Mouse (Mus musculus) thymus, postnatal 25 days (tissue): ENCODE results near the gene Ext2.

Experiments used
- DNase-seq: peaks from one replicate; pipeline ENCODE4 v3.0.0; 2022

Ext2 gene

DNA sequence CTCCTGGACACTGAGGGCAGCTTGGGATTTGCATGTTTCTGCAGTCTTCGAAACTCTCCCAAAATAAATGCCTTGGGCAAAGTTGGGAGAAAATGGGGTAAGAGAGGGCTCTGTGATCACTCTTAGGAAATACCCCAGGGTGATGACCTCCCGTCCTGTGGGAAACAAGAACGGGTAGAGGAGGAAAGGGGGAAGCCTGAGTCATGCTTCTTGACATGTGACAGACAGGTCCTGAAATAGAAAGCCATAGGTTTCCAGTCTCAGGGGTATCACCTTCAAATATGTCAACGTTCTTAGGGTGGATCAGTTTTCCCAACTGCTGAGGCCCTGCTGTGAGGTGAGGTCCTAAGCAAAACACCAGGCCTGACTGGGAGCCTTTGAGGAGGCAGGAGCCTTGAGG, 46.9 kb downstream of the Ext2 start:
- no peak for DNase-seq

DNA sequence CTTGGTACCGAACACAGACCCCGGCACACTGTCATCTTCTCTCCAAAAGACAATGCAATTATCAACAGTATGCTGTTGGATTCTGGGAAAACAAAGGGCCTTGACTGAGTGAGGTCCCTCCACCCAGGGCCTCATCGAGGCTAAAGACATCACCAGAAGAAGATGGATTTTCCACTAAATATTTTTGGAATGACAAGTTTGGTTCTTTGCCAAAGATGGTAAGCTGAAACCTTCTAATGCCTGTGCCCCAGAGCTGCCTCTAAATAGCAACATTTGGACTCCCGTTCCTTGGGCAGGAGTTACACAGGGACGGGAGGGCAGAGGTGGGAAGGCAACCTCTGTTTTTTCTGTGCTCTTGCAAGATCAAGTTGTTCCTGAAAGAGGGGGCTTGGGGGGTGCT, 47.4 kb downstream of the Ext2 start:
- no peak for DNase-seq

DNA sequence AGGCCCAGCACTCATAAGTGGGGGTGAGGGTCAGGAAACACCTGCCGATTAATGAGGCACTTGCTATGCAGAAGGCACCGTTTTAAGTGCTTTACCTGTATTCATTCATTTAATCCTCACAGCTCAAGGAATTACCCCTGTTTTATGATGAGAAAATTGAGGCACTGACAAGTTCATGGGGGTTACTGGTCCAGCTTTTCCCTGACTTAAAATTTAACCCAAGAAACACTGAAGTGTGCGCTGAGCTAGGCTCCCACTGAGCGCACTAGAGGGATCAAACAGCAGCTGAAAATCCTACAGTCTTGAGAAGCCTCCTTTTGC, 49.6 kb downstream of the Ext2 start:
- DNase-seq: no peak

DNA sequence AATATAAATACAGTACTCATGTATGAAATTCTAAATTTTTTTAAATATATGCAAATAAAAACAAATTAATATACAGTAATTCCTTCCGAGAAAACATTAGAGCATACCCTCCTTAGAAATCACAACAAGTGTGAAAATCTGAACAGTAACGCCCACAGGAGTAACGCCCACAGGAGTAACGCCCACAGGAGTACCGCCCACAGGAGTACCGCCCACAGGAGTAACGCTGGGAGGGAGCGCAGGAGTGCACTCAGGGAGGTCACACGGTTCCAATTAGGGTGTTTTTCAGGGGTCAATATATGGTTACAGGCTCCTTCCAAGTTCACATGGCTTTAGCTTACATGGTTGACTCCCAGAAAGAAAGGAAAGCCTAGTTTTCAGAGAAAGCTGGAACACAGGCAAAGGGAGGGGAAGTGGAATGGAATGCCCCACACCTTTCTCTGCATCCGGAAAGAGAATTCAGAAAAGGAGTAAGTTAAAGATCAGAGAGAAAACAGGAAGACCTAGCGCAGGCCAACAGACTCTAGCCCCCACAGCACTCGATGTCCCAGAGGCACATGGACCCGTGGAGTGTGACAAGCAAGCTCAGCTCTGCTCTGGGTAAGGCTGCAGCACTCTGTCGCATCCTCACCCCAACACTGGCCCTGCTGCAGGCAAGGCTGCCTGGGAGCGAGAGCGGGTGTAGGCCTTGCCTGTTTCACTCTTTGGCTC, 50.2 kb downstream of the Ext2 start:
- DNase-seq: no peak

GRCm38 (mm10) chr2:93770895-93771294, 51.5 kb downstream of the Ext2 start:
- no peak for DNase-seq

DNA sequence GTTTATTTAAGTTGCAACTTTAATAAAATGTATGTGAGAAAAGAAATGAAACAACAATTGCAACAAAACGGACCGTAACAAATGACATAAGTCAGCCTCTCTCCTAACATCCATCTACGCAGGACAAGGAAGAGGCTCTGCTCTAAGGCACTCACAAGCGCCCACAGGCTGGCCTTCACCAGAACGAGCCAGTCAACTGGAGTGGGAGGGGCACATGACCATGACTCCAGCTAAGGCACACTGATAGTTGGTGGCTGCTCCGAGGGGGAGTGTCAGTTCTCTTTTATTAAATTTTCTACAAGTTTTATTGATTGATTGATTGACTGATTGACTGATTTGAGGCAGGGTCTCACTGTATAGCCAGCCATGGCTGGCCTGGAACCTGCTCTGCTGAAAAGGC, 52.5 kb downstream of the Ext2 start:
- DNase-seq: no peak

DNA sequence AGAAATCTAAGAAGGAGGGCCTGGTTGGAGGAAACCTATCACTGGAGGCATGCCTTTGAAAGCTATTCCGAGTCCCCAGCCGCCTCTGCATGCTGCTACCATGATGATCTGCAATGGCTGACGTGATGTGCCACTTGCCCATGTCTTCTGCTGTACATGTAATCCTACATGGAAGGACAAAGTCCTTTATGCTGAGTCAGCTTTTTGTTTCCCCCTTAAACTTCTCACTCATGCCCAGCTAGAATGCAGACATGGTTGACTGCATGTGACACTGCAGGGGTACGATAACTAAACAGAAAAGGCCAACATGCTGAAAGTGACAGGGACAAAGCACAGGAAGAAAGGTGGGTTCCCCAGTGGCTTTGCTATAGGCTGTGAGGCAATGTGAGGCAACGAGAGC, 56.6 kb downstream of the Ext2 start:
- no peak for DNase-seq

GRCm38 (mm10) chr2:93764211-93764610, 58.2 kb downstream of the Ext2 start:
- DNase-seq: no peak

DNA sequence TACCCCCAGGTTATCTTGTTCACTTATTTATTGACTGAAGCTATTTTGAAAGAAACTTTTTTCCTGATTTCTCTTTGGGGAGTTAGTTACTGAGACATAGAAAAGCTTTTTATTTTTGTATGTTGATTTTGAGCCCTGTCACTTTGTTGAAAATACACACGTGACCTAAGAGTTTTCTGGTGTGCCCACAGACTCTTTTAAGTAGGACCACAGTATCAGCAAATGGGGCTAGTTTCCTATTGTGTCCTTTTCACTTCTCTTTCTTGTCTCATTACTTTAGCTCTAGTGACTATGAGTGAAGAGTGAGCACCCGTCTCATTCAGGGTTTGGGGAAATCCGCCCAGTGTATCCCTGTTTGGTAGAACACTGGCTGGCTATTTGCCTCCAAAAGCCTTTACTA, 62.0 kb downstream of the Ext2 start:
- no peak for DNase-seq

- DNase-seq: no peak
Measured at GRCm38 (mm10) chr2:93759173-93759572, 63.2 kb downstream of the Ext2 start.

- DNase-seq: no peak
Measured at GRCm38 (mm10) chr2:93758298-93758697, 64.1 kb downstream of the Ext2 start.

DNA sequence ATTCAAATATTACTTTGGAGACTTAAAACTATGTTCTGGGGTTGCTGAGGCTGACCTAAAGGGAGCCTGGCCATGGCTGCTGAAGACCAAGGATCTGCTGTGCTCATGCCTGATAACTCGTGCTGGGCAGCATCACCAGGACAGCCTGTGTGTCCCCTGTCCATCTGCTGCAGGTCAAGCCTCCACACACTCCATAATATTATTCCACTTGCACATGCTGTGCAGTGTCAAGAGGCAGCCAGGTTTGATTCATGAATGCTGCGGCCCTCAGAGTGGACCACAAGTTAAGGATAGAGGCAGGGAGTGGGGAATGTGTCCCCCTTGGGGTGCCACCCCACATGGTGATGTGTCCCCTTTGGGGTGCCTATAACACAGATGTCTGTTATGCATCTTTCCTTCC, 68.0 kb downstream of the Ext2 start:
- DNase-seq: no peak

- no peak for DNase-seq
Measured at GRCm38 (mm10) chr2:93753147-93753758, 69.1 kb downstream of the Ext2 start.

DNA sequence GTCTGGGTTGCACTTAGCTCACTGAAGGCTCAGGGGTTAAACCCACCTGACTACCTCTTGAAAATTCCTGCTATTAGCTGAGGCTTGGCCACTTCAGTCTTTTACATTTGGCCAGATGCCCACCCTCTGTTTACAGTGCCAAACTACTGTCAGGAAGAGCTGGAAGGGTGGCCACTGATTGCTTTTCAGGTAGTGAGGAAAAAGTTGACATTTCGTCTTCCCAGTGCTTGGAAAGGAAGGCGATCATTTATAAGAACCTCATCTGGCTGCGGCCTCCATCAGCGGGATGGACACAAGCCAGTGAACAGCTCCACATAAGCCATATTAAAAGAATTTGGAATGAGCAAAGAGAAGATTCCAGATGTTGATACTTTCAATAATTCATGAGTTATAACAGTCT, 72.7 kb downstream of the Ext2 start:
- DNase-seq: no peak

GRCm38 (mm10) chr2:93747538-93748126, 74.7 kb downstream of the Ext2 start:
- DNase-seq: no peak

DNA sequence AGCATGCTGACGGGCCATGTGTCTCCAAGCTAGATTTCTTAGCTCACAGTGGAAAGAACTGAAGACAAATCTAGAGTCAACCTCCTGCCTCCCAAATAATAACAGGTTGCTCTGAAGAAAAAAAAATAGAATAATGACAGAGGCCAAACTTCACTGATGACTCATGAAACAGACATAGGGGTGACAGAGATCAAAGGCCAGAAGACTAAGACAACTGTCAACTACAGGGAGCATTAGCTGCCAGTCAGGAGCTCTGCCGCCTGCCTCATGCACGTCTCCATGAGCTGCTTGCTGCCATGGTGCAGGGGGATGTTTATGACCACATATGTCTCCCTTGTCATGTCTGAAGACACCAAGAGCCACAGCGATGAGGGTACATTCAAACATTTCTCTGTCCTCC, 75.7 kb downstream of the Ext2 start:
- no peak for DNase-seq

DNA sequence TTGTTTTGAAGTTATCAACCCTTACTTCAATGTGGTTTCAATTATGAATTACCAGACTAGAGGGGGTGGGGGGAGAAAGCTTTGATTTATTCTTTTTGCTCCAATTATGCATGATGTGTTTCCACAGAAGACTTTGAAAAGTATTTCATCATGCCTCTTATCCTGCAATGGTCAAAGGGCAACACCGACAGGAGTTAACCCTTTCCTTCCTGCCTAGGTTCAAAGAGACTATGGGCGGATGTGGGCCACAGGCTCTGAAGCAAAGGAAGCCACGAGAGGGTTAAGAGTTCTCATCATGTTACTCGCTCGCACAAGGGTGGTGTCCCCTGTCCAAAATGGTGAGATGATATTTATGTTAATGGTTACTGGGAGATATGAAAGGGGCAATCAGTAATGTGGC, 76.2 kb downstream of the Ext2 start:
- DNase-seq: no peak

DNA sequence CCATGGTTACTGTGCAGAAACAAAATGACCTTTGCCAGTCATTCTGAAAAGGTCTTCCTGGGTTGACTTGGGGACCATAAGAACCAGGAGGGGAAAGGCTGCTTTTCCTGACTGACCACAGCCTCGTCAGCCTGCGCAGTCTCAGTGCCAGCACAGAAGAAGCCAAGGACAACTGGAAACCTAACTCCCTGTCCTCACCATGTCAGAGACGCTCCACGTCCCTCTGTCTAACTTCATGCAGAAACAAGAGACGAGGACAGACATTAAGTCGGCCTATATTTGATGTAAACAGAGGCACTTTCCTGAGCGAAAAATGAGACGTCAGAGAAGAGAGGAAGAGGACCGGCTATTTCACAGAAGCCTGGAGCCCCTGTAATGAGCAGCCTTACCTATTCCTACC, 76.6 kb downstream of the Ext2 start:
- no peak for DNase-seq

DNA sequence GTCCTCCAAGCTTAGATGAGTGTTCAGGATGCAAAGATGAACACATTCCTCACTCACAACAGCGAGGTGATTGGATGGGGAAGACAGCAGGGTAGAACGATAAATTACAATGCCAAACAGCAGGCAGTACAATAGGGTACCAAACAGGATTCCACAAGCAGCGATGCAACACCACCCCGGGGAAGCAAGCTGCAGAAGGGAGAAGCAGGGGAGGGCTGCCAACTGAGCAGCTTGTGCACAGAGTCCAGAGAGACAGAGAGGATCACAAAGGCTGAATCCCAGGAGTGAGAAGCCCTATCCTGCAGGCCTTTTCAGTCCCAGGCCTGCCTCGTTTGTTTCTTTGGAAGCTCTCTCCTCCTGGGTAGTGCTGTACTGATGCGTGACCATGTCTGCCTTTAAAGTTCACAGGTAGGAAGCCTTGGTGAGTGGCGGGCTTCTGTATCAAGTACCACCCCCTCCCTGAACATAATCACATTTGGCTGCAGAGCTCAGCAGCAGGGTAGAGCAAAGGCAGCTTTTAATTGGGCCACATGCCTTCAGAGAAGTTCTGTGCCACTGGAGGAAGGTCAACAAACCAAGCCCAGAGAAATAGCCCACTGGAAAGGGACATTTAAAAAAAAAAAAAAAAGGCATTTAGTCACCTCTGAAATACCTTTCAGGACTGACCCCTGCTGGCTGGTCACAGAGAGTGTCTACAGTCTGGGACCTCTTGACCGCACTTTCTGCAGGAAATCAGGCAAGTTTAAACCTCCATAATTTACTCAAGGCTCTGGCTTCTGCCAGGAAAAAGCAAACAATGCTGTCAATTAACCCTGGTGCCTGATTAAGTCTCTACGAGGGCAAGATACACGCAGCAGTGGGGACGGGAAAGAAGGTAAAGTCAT, 77.8 kb downstream of the Ext2 start:
- no peak for DNase-seq

DNA sequence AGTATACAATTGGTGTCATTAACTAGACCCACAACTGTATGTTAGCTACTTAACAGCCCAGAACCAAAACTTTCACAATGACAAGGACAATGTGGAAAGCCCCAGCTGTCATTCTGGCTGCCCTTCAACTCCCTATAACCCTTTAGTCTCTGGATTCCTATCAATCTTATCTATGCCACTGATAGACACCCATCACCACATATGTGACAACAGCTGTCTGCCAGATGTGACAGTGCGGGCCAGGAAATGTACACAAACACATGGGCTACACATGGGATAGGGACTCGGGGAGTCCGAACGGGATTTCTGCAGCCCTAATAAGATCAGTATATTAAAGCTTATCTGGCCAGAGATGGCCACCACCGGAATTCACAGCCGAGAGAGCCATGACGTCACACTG, 80.7 kb downstream of the Ext2 start:
- no peak for DNase-seq

DNA sequence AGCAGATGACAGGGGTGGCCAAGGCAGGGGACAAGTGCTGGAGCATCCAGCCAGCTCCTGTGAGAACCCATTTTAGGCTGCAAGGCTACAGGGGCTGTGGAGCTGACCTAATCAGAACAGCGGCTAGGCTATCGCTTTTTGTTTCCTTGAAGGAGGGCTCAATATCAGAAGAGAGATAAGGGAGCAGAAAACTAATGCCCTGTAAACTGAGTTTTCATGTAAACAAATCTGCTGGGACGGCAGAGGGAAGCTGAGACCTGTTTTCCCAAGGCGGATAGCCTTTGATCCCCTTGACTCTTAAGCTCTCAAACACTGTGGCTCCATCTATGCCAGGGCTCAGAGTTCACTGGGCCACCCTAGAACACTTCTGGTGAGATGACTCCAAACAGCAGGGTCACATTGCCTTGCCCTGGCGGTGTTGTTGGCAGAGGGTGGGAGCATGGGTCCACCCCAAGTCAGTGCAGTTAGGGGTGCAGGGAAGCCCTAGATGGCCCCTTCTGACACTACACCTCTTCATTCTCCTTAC, 83.3 kb downstream of the Ext2 start:
- DNase-seq: no peak

DNA sequence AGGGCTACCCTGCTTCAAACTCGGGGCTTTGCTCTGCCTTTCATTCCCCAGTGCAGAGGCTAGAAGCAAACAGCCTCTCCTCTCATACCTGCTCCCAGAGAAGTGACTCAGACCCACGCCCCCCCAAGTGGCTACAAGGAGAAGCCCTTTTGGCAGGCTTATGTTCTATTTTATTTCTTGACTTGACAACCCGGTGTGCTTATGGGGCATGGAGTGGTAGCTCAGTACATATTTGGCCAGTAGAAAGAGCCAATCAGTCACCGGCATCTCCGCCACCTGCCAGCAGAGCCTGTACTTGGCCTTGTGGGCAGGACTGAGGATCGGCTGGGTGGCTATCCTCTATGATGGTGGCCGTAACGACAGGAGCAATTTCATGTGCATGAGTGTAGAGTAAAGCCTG, 85.2 kb downstream of the Ext2 start:
- no peak for DNase-seq

- no peak for DNase-seq
Measured at GRCm38 (mm10) chr2:93732658-93733057, 89.7 kb downstream of the Ext2 start.

GRCm38 (mm10) chr2:93729585-93729984, 92.8 kb downstream of the Ext2 start:
- no peak for DNase-seq
